Mouse (Mus musculus): Measurements from ENCODE around the gene 2610528J11Rik. TPM values are rescaled to one million over a fixed set of nuclear protein-coding genes. Genes with fewer than 3 reads are reported as not detected.

2610528J11Rik gene
- polyA plus RNA-seq, 1 experiment from 2014 or later: not detected

- Histone ChIP-seq H3K9me3 (replicated peaks) (no peaks in the 10 kb centered on the region), H3K36me3 (no peaks in the 10 kb centered on the region), H3K4me2 (no peak overlapping the region), H3K27ac (replicated peaks) (no peak overlapping the region), H3K4me1 (peaks cover 2% of the 10 kb centered on the region), H3K4me3 (replicated peaks) (no peak overlapping the region), H3K9ac (replicated peaks) (no peak overlapping the region), H3K27me3 (replicated peaks) (no peaks in the 10 kb centered on the region; the same call in 1 of the 2 replicates)
- WGBS: 90% methylated on average over 7 of the region's 7 CpGs
- ATAC-seq (ENCODE audit: low FRiP score): no peak
These were observed 4.6 kb upstream of the 2610528J11Rik start for GRCm38 (mm10) chr4:118522248-118522647.

- H3K36me3 ChIP-seq: no peaks in the 10 kb centered on the region
- H3K4me3 ChIP-seq (replicated peaks): no peak overlapping the region
- ATAC-seq (ENCODE audit: low FRiP score): no peak
- H3K4me1 ChIP-seq: no peaks in the 10 kb centered on the region
- H3K9me3 ChIP-seq (replicated peaks): no peaks in the 10 kb centered on the region
- 54% methylated on average over 7 of the region's 7 CpGs for WGBS
- H3K4me2 ChIP-seq: no peak overlapping the region
- H3K27ac ChIP-seq (replicated peaks): no peak overlapping the region
- H3K27me3 ChIP-seq (replicated peaks): no peaks in the 10 kb centered on the region; the same call in 1 of the 2 replicates
- H3K9ac ChIP-seq (replicated peaks): no peak overlapping the region
These were observed 2.8 kb upstream of the 2610528J11Rik start for GRCm38 (mm10) chr4:118523976-118524375.

GRCm38 (mm10) chr4:118525779-118526178 is 1.0 kb upstream of the 2610528J11Rik start:
- no peak for ATAC-seq (ENCODE audit: low FRiP score)
- no peak overlapping the region for H3K4me3 ChIP-seq (replicated peaks)
- no peaks in the 10 kb centered on the region for H3K36me3 ChIP-seq
- H3K27ac ChIP-seq (replicated peaks): no peak overlapping the region
- H3K9ac ChIP-seq (replicated peaks): no peak overlapping the region
- H3K9me3 ChIP-seq (replicated peaks): no peaks in the 10 kb centered on the region
- no peaks in the 10 kb centered on the region for H3K4me1 ChIP-seq
- no peak overlapping the region for H3K4me2 ChIP-seq
- 80% methylated on average over 3 of the region's 3 CpGs for WGBS
- no peaks in the 10 kb centered on the region for H3K27me3 ChIP-seq (replicated peaks)

- Histone ChIP-seq H3K27me3 (replicated peaks) (no peaks in the 10 kb centered on the region), H3K4me2 (no peak overlapping the region), H3K4me3 (replicated peaks) (no peak overlapping the region), H3K9ac (replicated peaks) (no peak overlapping the region), H3K4me1 (no peaks in the 10 kb centered on the region), H3K9me3 (replicated peaks) (no peaks in the 10 kb centered on the region), H3K27ac (replicated peaks) (no peak overlapping the region), H3K36me3 (no peaks in the 10 kb centered on the region)
- WGBS: 65% methylated on average over 5 of the region's 5 CpGs
- ATAC-seq (ENCODE audit: low FRiP score): no peak
These were observed 509 bp downstream of the 2610528J11Rik start for GRCm38 (mm10) chr4:118527335-118527681.

- Histone ChIP-seq H3K4me1 (no peaks in the 10 kb centered on the region), H3K4me2 (no peak overlapping the region)
- 84% methylated on average over 6 of the region's 6 CpGs for whole genome bisulfite sequencing
These were observed 921 bp downstream of the 2610528J11Rik start for GRCm38 (mm10) chr4:118527720-118528119.

GRCm38 (mm10) chr4:118532663-118533062 is 5.9 kb downstream of the 2610528J11Rik start:
- Histone ChIP-seq H3K36me3 (no peaks in the 10 kb centered on the region), H3K9ac (replicated peaks) (no peak overlapping the region), H3K4me2 (no peak overlapping the region), H3K4me1 (no peaks in the 10 kb centered on the region), H3K27me3 (replicated peaks) (no peaks in the 10 kb centered on the region), H3K9me3 (replicated peaks) (no peaks in the 10 kb centered on the region), H3K27ac (replicated peaks) (no peak overlapping the region), H3K4me3 (replicated peaks) (no peak overlapping the region)
- ATAC-seq (ENCODE audit: low FRiP score): no peak
- WGBS: 81% methylated on average over 5 of the region's 5 CpGs

More at GRCm38 (mm10) chr4:118527720-118528119, 921 bp downstream of the 2610528J11Rik start:
- Histone ChIP-seq H3K27ac (replicated peaks) (no peak overlapping the region), H3K9me3 (replicated peaks) (no peaks in the 10 kb centered on the region), H3K36me3 (no peaks in the 10 kb centered on the region), H3K9ac (replicated peaks) (no peak overlapping the region), H3K27me3 (replicated peaks) (no peaks in the 10 kb centered on the region), H3K4me3 (replicated peaks) (no peak overlapping the region)
- ATAC-seq (ENCODE audit: low FRiP score): no peak

GRCm38 (mm10) chr4:118533156-118533555 is 6.4 kb downstream of the 2610528J11Rik start:
- Histone ChIP-seq H3K27ac (replicated peaks) (no peak overlapping the region), H3K9me3 (replicated peaks) (no peaks in the 10 kb centered on the region), H3K4me2 (no peak overlapping the region), H3K27me3 (replicated peaks) (no peaks in the 10 kb centered on the region), H3K4me3 (replicated peaks) (no peak overlapping the region), H3K9ac (replicated peaks) (no peak overlapping the region), H3K4me1 (no peaks in the 10 kb centered on the region), H3K36me3 (no peaks in the 10 kb centered on the region)
- 64% methylated on average over 3 of the region's 4 CpGs for WGBS
- ATAC-seq (ENCODE audit: low FRiP score): no peak

GRCm38 (mm10) chr4:118533605-118534004 is 6.8 kb downstream of the 2610528J11Rik start:
- H3K9ac ChIP-seq (replicated peaks): no peak overlapping the region
- WGBS: 89% methylated on average over 7 of the region's 7 CpGs
- no peaks in the 10 kb centered on the region for H3K27me3 ChIP-seq (replicated peaks)
- no peak overlapping the region for H3K4me3 ChIP-seq (replicated peaks)
- H3K9me3 ChIP-seq (replicated peaks): no peaks in the 10 kb centered on the region
- no peak overlapping the region for H3K4me2 ChIP-seq
- no peaks in the 10 kb centered on the region for H3K36me3 ChIP-seq
- H3K4me1 ChIP-seq: no peaks in the 10 kb centered on the region
- H3K27ac ChIP-seq (replicated peaks): no peak overlapping the region
- ATAC-seq (ENCODE audit: low FRiP score): no peak

GRCm38 (mm10) chr4:118535610-118536009 is 8.8 kb downstream of the 2610528J11Rik start:
- no peak for ATAC-seq (ENCODE audit: low FRiP score)
- H3K4me3 ChIP-seq (replicated peaks): no peak overlapping the region
- WGBS: 87% methylated on average over 6 of the region's 6 CpGs

GRCm38 (mm10) chr4:118537801-118538200 is 11.0 kb downstream of the 2610528J11Rik start:
- Histone ChIP-seq H3K9me3 (replicated peaks) (no peaks in the 10 kb centered on the region), H3K4me3 (replicated peaks) (no peak overlapping the region), H3K27ac (replicated peaks) (no peak overlapping the region), H3K4me2 (no peak overlapping the region), H3K36me3 (no peaks in the 10 kb centered on the region), H3K4me1 (peaks cover under 1% of the 10 kb centered on the region; the same call in 1 of the 2 replicates), H3K27me3 (replicated peaks) (peaks cover 5% of the 10 kb centered on the region), H3K9ac (replicated peaks) (no peak overlapping the region)
- ATAC-seq (ENCODE audit: low FRiP score): no peak
- 61% methylated on average over 6 of the region's 6 CpGs for WGBS

More at GRCm38 (mm10) chr4:118535610-118536009, 8.8 kb downstream of the 2610528J11Rik start:
- H3K9ac ChIP-seq (replicated peaks): no peak overlapping the region
- no peaks in the 10 kb centered on the region for H3K4me1 ChIP-seq
- H3K36me3 ChIP-seq: no peaks in the 10 kb centered on the region
- H3K4me2 ChIP-seq: no peak overlapping the region
- H3K9me3 ChIP-seq (replicated peaks): no peaks in the 10 kb centered on the region
- no peaks in the 10 kb centered on the region for H3K27me3 ChIP-seq (replicated peaks)
- no peak overlapping the region for H3K27ac ChIP-seq (replicated peaks)

GRCm38 (mm10) chr4:118539904-118540303 is 13.1 kb downstream of the 2610528J11Rik start:
- ATAC-seq (ENCODE audit: low FRiP score): no peak
- 13% methylated on average over 10 of the region's 10 CpGs for WGBS
- H3K4me3 ChIP-seq (replicated peaks): no peak overlapping the region

GRCm38 (mm10) chr4:118542510-118543157 is 15.8 kb downstream of the 2610528J11Rik start:
- ATAC-seq (ENCODE audit: low FRiP score): 0 out of 2 replicates have a peak, but pooled peaks have one; percentile 14
- Histone ChIP-seq H3K9me3 (replicated peaks) (no peaks in the 10 kb centered on the region), H3K36me3 (no peaks in the 10 kb centered on the region), H3K4me1 (peaks cover 14% of the 10 kb centered on the region), H3K27me3 (replicated peaks) (peaks cover 8% of the 10 kb centered on the region), H3K9ac (replicated peaks) (no peak overlapping the region), H3K27ac (replicated peaks) (no peak overlapping the region), H3K4me2 (peak overlapping the region; percentile 60), H3K4me3 (replicated peaks) (peak overlapping the region; percentile 29; the same call in 1 of the 2 replicates)
- WGBS: 69% methylated on average over 9 of the region's 9 CpGs

More at GRCm38 (mm10) chr4:118539904-118540303, 13.1 kb downstream of the 2610528J11Rik start:
- Histone ChIP-seq H3K4me1 (peaks cover 14% of the 10 kb centered on the region), H3K9me3 (replicated peaks) (no peaks in the 10 kb centered on the region), H3K27ac (replicated peaks) (no peak overlapping the region), H3K27me3 (replicated peaks) (peaks cover 8% of the 10 kb centered on the region), H3K36me3 (no peaks in the 10 kb centered on the region), H3K4me2 (no peak overlapping the region), H3K9ac (replicated peaks) (no peak overlapping the region)
